Mouse (Mus musculus) liver, embryonic 14.5 days (tissue): ENCODE results near the gene Senp7.

Experiments used
- CTCF ChIP-seq: IDR thresholded peaks from 2 replicates; pipeline ENCODE4 v1.5.1; 2016; ENCODE audit warnings: antibody characterized with exemption, low read depth, control low read depth
- EP300 ChIP-seq: IDR thresholded peaks from 2 replicates; pipeline ENCODE4 v1.6.1; 2016; ENCODE audit warnings: antibody characterized with exemption, low read depth

- TF ChIP-seq CTCF: no peak
- no peak for TF ChIP-seq EP300
Observed at GRCm38 (mm10) chr16:56086336-56086735, 38.2 kb downstream of the Senp7 start.
